Mouse (Mus musculus) gastrocnemius, adult 2 months (tissue): ENCODE measurements at regions not wholly inside any gene's neighbourhood (a gene's known extent, or its start where the extent isn't known, plus 50 kb on each side); places are given as distances from the start of the nearest gene placed in this dataset.

Experiments used
- DNase-seq: peaks from one replicate; pipeline ENCODE4 v3.0.0; 2022
- H3K27ac ChIP-seq: fragments of 200-600 bp; 2 replicates; pipeline ENCODE4 v1.8.1; 2022; ENCODE audit warnings: mild to moderate bottlenecking
- H3K4me3 ChIP-seq: fragments of 200-600 bp; 2 replicates; pipeline ENCODE4 v1.8.1; 2022; ENCODE audit warnings: mild to moderate bottlenecking, moderate library complexity
- CTCF ChIP-seq: fragments of 200-600 bp; IDR thresholded peaks from 2 replicates; pipeline ENCODE4 v1.8.1; 2022; ENCODE audit warnings: antibody characterized with exemption, mild to moderate bottlenecking, moderate library complexity
- intact Hi-C: fragments of 180-260 bp; cut with DNase I; formaldehyde crosslinking; loops from one replicate; pipeline ENCODE4 v1.15.1; 2025

GRCm38 (mm10) chr9:79430417-79430816 lies 288.2 kb downstream of the Col12a1 start:
- DNase-seq, result no peak
- TF ChIP-seq CTCF, result no peak
- H3K27ac ChIP-seq, result no peak overlapping the region
- no peak overlapping the region for H3K4me3 ChIP-seq
- intact Hi-C loops, result no loop called here

DNA sequence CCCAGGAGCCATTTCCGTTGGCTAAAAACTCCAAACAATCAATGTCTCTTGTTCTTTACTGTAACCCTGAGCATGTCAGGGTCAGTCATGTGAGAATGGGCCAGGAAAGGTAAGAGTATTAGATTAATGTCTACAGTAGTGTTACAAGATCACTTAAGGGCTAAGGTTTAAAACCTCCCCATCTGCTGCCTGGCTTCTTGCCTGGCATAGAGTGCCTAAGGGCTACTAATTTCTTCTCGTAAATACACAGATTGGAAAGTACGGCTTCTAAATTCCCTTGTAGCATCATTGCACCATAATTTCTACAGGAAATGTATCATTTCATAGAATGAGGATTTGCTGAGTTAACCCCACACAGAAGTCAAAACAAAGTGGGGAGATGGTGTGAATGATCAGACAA lies 281.0 kb downstream of the Col12a1 start:
- intact Hi-C loops, result no loop called here
- DNase-seq, result no peak
- H3K27ac ChIP-seq, result no peak overlapping the region
- H3K4me3 ChIP-seq, result no peak overlapping the region
- TF ChIP-seq CTCF, result no peak

- no peak for TF ChIP-seq CTCF
- no peak overlapping the region for H3K27ac ChIP-seq
- no peak overlapping the region for H3K4me3 ChIP-seq
- DNase-seq, result no peak
- intact Hi-C loops, result no loop called here
Measured at GRCm38 (mm10) chr9:79439233-79439960, 279.2 kb downstream of the Col12a1 start.

DNA sequence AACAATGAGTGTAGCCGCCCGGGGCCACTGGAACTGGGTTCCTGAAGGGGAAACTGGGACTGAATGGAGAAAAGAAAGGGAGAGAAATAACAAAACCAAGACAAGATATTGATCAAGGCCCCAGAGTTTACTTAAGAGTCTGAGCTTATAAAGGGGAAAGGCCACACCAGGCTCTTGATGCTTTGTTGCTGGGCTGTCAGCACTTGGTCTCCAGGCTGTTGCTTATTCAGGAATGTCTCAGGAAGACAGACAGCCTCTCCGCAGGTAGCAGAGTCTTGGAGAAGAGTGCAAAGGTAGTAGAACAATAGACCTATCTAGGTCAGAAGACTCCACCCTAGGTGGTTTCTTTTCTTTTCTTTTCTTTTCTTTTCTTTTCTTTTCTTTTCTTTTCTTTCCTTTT lies 263.4 kb downstream of the Col12a1 start:
- intact Hi-C loops, result no loop called here
- TF ChIP-seq CTCF, result no peak
- Histone ChIP-seq H3K27ac (no peak overlapping the region), H3K4me3 (no peak overlapping the region)
- DNase-seq, result no peak

GRCm38 (mm10) chr9:79479118-79479517 lies 239.5 kb downstream of the Col12a1 start:
- TF ChIP-seq CTCF, result no peak
- no peak overlapping the region for H3K4me3 ChIP-seq
- intact Hi-C loops, result no loop called here
- H3K27ac ChIP-seq, result no peak overlapping the region
- no peak for DNase-seq

GRCm38 (mm10) chr9:79500253-79500652 lies 218.4 kb downstream of the Col12a1 start:
- TF ChIP-seq CTCF, result no peak
- DNase-seq, result no peak
- H3K27ac ChIP-seq, result no peak overlapping the region

DNA sequence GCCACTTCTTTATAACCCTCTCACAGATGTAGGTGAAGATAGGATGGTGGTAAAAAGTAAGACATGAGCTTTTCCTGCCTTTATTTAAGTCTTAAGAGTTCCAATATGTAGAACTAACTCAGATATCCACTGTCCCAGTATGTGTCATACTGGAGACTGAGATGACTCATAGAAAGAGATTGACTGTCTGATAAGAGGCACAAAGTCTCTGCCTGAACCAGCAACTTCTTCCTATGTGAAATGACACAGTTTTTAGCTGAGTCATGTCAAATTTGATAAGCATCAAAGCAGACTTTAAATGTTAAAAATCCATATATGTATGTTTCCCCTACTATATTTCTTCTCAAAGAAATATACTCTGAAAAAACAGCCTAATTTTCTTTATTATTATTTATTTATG lies 216.6 kb downstream of the Col12a1 start:
- intact Hi-C loops, result no loop called here
- no peak for DNase-seq
- Histone ChIP-seq H3K27ac (no peak overlapping the region), H3K4me3 (no peak overlapping the region)
- no peak for TF ChIP-seq CTCF

More at GRCm38 (mm10) chr9:79500253-79500652, 218.4 kb downstream of the Col12a1 start:
- no peak overlapping the region for H3K4me3 ChIP-seq
- intact Hi-C loops, result no loop called here

DNA sequence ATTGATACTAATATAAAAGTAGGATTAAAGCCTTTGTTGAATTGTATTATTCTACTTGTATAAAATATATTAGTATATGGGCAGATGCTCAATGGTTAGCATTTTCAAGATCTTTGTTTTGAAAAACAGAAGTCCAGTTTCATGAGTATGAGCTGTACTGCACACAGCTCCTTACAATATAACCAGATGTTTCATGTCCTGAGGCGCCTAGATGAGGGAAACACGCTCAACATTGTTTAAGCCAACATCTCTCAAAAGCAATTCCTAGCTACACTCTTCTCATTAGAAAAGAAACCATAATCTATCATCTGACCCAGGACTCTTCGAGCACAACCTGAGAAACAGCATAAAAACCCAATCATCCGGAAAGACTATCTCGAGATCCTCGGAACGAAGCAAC lies 202.2 kb downstream of the Col12a1 start:
- Histone ChIP-seq H3K4me3 (no peak overlapping the region), H3K27ac (no peak overlapping the region)
- intact Hi-C loops, result no loop called here
- no peak for TF ChIP-seq CTCF
- no peak for DNase-seq

GRCm38 (mm10) chr9:79517461-79517860 lies 201.2 kb downstream of the Col12a1 start:
- intact Hi-C loops, result no loop called here
- Histone ChIP-seq H3K4me3 (no peak overlapping the region), H3K27ac (peak overlapping the region; percentile 46; the same call in 1 of the 2 replicates)
- TF ChIP-seq CTCF, result no peak
- no peak for DNase-seq

GRCm38 (mm10) chr9:79518640-79519039 lies 200.0 kb downstream of the Col12a1 start:
- TF ChIP-seq CTCF, result no peak
- Histone ChIP-seq H3K4me3 (no peak overlapping the region), H3K27ac (no peak overlapping the region)
- DNase-seq, result no peak
- intact Hi-C loops, result no loop called here

DNA sequence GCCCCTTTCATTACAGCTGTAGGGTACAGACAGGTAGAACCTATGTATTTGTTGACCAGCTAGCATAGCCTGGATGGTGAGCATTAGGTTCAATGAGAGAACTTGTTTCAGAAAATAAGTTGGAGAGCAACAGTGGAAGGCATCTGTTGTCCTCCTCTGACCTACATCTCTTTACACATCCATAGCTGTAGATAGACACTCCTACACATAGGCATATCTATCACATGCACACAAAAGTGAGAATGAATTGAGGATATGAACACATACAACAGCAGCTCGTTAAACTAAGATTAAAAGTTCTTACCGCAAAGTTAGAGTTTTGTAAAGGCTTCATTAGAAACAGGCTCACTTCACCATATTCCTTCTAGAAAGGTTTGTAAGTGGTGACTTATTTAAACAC lies 198.1 kb downstream of the Col12a1 start:
- H3K27ac ChIP-seq, result no peak overlapping the region
- TF ChIP-seq CTCF, result no peak
- no peak overlapping the region for H3K4me3 ChIP-seq
- no peak for DNase-seq
- intact Hi-C loops, result no loop called here

GRCm38 (mm10) chr9:79523054-79523453 lies 195.6 kb downstream of the Col12a1 start:
- H3K4me3 ChIP-seq, result no peak overlapping the region
- no peak for TF ChIP-seq CTCF
- intact Hi-C loops, result no loop called here
- no peak for DNase-seq
- H3K27ac ChIP-seq, result no peak overlapping the region

- intact Hi-C loops, result loop anchor here (5.0 kb wide), 1 partner anchor 888 kb away; no protein-coding TSS in a partner anchor
- H3K4me3 ChIP-seq, result no peak overlapping the region
- no peak for TF ChIP-seq CTCF
- no peak overlapping the region for H3K27ac ChIP-seq
- DNase-seq, result no peak
Measured at GRCm38 (mm10) chr9:79525000-79525399, 193.6 kb downstream of the Col12a1 start.

DNA sequence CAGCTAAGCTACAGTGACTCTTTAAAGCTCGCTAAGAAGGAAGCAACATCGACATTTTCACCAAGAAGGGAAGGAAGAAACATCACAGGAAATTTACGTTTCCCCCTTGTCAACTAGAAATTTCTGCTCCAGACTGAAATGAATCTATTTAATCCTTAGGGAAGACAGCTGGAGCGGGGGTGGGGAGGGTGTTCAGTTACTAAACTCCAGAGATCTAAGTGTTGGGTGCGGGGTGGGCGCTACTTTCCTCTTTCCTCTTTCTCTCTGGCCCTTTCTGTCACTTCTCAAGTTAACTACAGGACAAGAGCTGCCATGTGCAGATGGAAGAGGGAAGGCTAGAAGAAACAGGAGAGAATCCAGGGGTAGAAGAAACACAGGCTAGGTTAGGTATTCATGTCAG lies 192.2 kb downstream of the Col12a1 start:
- no peak for TF ChIP-seq CTCF

More for the DNA sequence above, 192.2 kb downstream of the Col12a1 start:
- Histone ChIP-seq H3K4me3 (no peak overlapping the region), H3K27ac (no peak overlapping the region)
- intact Hi-C loops, result loop anchor here (5.0 kb wide), 1 partner anchor 889 kb away; no protein-coding TSS in a partner anchor
- no peak for DNase-seq
